30 mouse cellular contexts compared by ENCODE assay signal in the genomic region with DNA sequence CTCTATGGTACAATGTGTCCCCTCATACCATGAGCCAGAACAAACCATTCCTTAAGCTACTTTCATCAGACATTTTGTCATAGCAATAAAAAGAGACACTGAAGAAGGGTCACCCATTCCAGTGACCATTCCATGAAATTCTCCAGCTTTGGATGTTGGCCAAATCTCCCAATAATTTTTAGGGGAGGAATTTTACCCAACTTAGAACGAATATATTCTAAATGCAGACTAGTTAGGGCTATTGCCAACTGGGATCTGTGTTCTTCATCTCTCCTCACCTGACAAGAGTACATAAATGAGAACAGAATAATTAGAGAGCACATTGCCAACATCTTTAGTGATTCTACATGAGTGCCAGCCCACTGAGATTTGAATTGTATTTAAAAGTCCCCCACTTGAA. TPM values are rescaled to one million over a fixed set of nuclear protein-coding genes. Genes with fewer than 3 reads are reported as not detected.
"Had no signal": no experiment of that assay in that cellular context is flagged by ENCODE, and none has a peak within 500 bp of the region (broad histone marks: within the 10 kb centered on the region; RNA-seq: fewer than 3 reads in every experiment).

A gene (plus strand): TSS at position 301 of the 400 bp plus-strand sequence.

- ATAC-seq: forebrain, embryonic 13.5 days; forebrain, embryonic 14.5 days; forebrain, embryonic 15.5 days; forebrain, embryonic 16.5 days; forebrain, postnatal 0 days had no signal

- H3K4me3 ChIP-seq: embryonic facial prominence, embryonic 10.5 days; embryonic facial prominence, embryonic 12.5 days; embryonic facial prominence, embryonic 13.5 days; embryonic facial prominence, embryonic 15.5 days; erythroblast, embryonic 14.5 days; forebrain, embryonic 10.5 days; forebrain, embryonic 12.5 days; forebrain, embryonic 13.5 days; forebrain, embryonic 15.5 days; gastrocnemius, adult 2 months; heart, adult 2 months had no signal

- H3K4me1 ChIP-seq: embryonic facial prominence, embryonic 10.5 days; embryonic facial prominence, embryonic 12.5 days; embryonic facial prominence, embryonic 13.5 days; embryonic facial prominence, embryonic 15.5 days; forebrain, embryonic 10.5 days; forebrain, embryonic 12.5 days; forebrain, embryonic 13.5 days; forebrain, embryonic 15.5 days had no signal

- H3K27me3 ChIP-seq: embryonic facial prominence, embryonic 12.5 days; embryonic facial prominence, embryonic 13.5 days; embryonic facial prominence, embryonic 15.5 days; forebrain, embryonic 12.5 days; forebrain, embryonic 13.5 days; forebrain, embryonic 15.5 days had no signal

- H3K36me3 ChIP-seq: embryonic facial prominence, embryonic 10.5 days; embryonic facial prominence, embryonic 12.5 days; embryonic facial prominence, embryonic 13.5 days; embryonic facial prominence, embryonic 15.5 days; forebrain, embryonic 10.5 days; forebrain, embryonic 12.5 days; forebrain, embryonic 15.5 days had no signal

- H3K9me3 ChIP-seq: embryonic facial prominence, embryonic 13.5 days; embryonic facial prominence, embryonic 15.5 days; forebrain, embryonic 10.5 days; forebrain, embryonic 12.5 days; forebrain, embryonic 13.5 days; forebrain, embryonic 15.5 days had no signal

RNA-seq across cellular contexts. Expression of the gene that starts here (rescaled TPM):
- total RNA-seq: common myeloid progenitor, adult 5-6 weeks; forebrain, postnatal 0 days; gastrocnemius, adult 18-20 months; gastrocnemius, adult 2 months; gastrocnemius, adult 8-10 months; gastrocnemius, postnatal 10 days; gastrocnemius, postnatal 14 days; gastrocnemius, postnatal 25 days; gastrocnemius, postnatal 36 days; gastrocnemius, postnatal 4 days; granulocyte monocyte progenitor cell, adult 5-6 weeks; heart, adult 18-20 months; heart, adult 2 months; heart, adult 8-10 months had no signal
- polyA plus RNA-seq: cortical plate, adult 2 months; embryonic facial prominence, embryonic 10.5 days; embryonic facial prominence, embryonic 11.5 days; embryonic facial prominence, embryonic 12.5 days; embryonic facial prominence, embryonic 13.5 days; forebrain, embryonic 11.5 days; forebrain, embryonic 12.5 days; forebrain, embryonic 13.5 days; forebrain, embryonic 14.5 days; forebrain, embryonic 15.5 days; forebrain, embryonic 16.5 days; forebrain, postnatal 0 days; frontal cortex, adult 2 months; gonadal fat pad, adult 2 months; heart, adult 2 months had no signal
